Mouse (Mus musculus) liver, adult 10 weeks (tissue): ENCODE measurements around the gene Tmem119. TPM values are rescaled to one million over a fixed set of nuclear protein-coding genes. Genes with fewer than 3 reads are reported as not detected.

Source experiments
- polyA plus RNA-seq: library from polyadenylated mRNA; stranded (reverse); fragments of 350-450 nt; fragmentation: Illumina TruSeq; extraction: RNeasy Lipid Tissue Mini Kit (QIAGEN cat#74804); gene quantifications from one replicate; pipeline ENCODE4 v1.2.3, GENCODE M21; 2014; ENCODE audit warnings: low read depth, low replicate concordance

The Tmem119 gene
- not detected for polyA plus RNA-seq

GRCm38 (mm10) chr5:113800280-113800679 lies at the start of gene Tmem119:
TSS of gene Tmem119 (minus strand) at chr5:113800516.

GRCm38 (mm10) chr5:113832490-113832901 lies 32.2 kb upstream of the Tmem119 start, which contains the start of gene Selplg:
TSS of gene Selplg (minus strand) at chr5:113832644.

GRCm38 (mm10) chr5:113772450-113772895 lies 27.8 kb downstream of the Tmem119 start, which contains the start of the genes Sart3 and Iscu:
TSS of gene Sart3 (minus strand) at chr5:113772510.
TSS of gene Iscu (plus strand) at chr5:113772748.

Other genes starting within 250 kb of the Tmem119 start
- gene Cmklr1, start 150.1 kb downstream of the Tmem119 start, polyA plus RNA-seq: 0.64 TPM
- not detected for gene 1700069L16Rik, start 75.7 kb downstream of the Tmem119 start, polyA plus RNA-seq
- 2.6 TPM for gene Ficd, start 64.7 kb downstream of the Tmem119 start, polyA plus RNA-seq
- 1.1 TPM for gene Sart3, start 28.0 kb downstream of the Tmem119 start, polyA plus RNA-seq
- gene Iscu, start 27.8 kb downstream of the Tmem119 start, polyA plus RNA-seq: 34.2 TPM
- 0.40 TPM for gene Selplg, start 32.1 kb upstream of the Tmem119 start, polyA plus RNA-seq
- 6.1 TPM for gene Coro1c, start 108.2 kb upstream of the Tmem119 start, polyA plus RNA-seq
- gene Ssh1, start 193.4 kb upstream of the Tmem119 start, polyA plus RNA-seq: 0.93 TPM
- gene Dao, start 203.2 kb upstream of the Tmem119 start, polyA plus RNA-seq: not detected